Mouse (Mus musculus) small intestine, adult 2 months (tissue): ENCODE results near the gene Pacsin1.

Source experiments
- CTCF ChIP-seq: fragments of 200-500 bp; IDR thresholded peaks from 2 replicates; pipeline ENCODE4 v1.5.1; 2012; ENCODE audit warnings: low read depth, mild to moderate bottlenecking, control low read depth, inconsistent platforms, low read length, moderate library complexity, mixed read lengths; ENCODE audit not compliant: insufficient replicate concordance, insufficient read length; ENCODE audit errors: extremely low read depth
- POLR2A ChIP-seq: fragments of 200-500 bp; IDR thresholded peaks from 2 replicates; pipeline ENCODE4 v1.6.1; 2012; ENCODE audit warnings: low read depth, mild to moderate bottlenecking, control low read depth, inconsistent platforms, low read length, moderate library complexity

- TF ChIP-seq POLR2A (no peak), CTCF (no peak)
These were observed 48.8 kb downstream of the Pacsin1 start for GRCm38 (mm10) chr17:27703961-27704621.
